Mouse (Mus musculus): ENCODE measurements at regions not wholly inside any gene's neighbourhood (a gene's known extent, or its start where the extent isn't known, plus 50 kb on each side); places are given as distances from the start of the nearest gene placed in this dataset.

DNA sequence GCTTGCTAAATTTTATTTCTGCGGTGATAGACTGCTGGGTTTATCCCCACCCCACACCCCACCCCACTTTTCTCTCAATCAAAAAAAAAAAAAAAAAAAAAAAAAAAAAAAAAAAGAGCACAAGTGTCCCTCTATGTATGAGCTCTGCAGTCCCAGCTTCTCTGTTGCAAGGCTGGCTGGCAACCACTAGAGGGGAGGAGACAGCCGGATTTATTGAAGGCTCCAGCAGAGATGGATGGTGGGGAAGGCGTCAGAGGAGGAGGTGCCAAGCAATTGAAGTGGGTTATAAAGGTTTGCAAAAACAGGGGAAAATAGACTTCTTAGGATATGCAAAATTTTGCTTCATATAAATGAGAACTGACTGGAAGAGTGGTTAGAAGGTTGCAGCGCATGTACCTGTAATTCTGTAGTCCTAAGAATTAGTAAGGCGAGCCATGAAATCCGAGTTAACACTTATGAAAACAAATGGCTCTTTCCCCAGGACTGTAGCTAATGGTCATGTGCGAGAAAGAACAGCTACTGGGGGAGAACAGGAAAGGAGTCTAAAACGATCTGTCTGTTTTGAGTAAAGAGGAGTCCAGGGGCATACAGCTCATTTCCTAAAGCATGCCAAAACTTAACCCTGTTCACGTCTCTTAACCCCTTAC lies 885.1 kb upstream of the Pou3f3 start:
- peak; percentile 8 for DNase-seq (ENCODE audit: low spot score)

GRCm38 (mm10) chr1:41811130-41811529 lies 884.4 kb upstream of the Pou3f3 start:
- no peak for DNase-seq (ENCODE audit: low spot score)

GRCm38 (mm10) chr1:41812071-41812470 lies 883.5 kb upstream of the Pou3f3 start:
- DNase-seq (ENCODE audit: low spot score), result no peak

DNA sequence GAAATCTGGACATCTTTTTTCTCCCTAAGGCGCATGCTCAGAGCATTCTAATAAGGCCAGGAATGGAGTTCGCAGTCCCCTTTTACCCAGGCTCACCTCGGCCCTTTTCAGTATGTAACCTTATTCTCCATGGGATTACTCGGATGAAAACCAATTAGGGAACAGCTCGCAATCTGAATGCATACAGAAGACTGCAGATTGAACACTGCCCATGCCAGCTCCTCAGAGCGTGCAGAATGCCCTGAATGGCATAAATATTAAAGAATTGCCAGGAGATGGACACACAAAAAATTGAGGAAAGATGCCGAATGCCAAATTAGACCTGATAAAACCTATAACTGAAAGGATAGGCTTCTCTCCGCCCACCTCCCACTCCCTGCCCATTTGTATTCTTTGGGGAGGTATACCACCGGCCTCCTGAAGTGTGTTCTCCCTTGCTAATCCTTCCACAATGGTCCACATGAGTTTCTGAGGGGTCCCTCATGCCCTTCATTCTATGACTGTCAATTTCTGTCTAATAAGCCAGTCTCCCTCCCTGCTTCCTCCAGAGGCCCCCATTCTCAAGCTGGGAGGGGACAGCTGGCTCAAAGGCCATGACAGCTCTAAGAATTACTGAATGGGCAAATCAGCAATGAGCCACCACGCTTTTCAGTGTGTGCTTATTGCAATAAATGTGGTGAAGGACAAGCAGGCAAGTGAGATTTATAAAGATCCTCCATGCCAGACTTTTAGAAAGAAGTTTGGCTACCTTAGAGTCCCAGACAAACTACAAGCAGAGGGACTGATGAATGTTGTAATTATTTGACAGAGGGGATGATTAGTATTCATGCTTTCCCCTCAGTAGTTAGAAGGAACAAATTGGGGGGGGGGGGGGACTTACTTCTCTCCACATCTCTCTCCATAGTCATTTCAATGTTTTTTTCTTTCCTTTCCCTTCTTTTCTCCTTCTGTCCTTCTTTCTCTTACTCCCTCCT lies 881.2 kb upstream of the Pou3f3 start:
- DNase-seq (ENCODE audit: low spot score), result no peak

DNA sequence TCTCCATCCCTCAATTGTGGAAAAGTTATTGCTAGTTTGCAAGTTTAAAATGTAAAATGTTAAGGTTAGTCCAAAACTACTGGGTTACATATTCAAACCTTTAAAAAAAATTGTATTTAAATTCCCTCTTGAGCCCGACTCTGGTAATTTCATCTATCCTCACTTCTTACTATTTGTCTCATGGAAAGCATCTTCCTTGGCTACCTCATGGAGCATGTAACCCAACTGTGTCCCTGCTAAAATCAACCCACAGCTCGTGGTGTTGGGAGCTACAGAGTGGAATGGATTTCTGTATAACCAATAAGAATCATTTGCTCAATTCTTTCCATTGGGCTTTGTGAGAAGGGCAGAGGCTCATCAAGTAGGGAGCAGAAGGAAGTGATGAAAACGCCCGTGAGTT lies 880.5 kb upstream of the Pou3f3 start:
- DNase-seq (ENCODE audit: low spot score), result no peak

GRCm38 (mm10) chr1:41822742-41823141 lies 872.8 kb upstream of the Pou3f3 start:
- DNase-seq (ENCODE audit: low spot score), result no peak

GRCm38 (mm10) chr1:41825223-41825622 lies 870.3 kb upstream of the Pou3f3 start:
- DNase-seq (ENCODE audit: low spot score), result no peak

GRCm38 (mm10) chr1:41831641-41832040 lies 863.9 kb upstream of the Pou3f3 start:
- DNase-seq (ENCODE audit: low spot score), result no peak

All from testis, postnatal 14 days (tissue).